Mouse (Mus musculus) spleen, adult 2 months (tissue): ENCODE data around the gene Wnt9a.
"Not testable (repeated sequence)": the region's sequence is repeated elsewhere in the genome, so short reads cannot be mapped to it uniquely, and the experiment has no call there.

ENCODE experiments used
- CTCF ChIP-seq: fragments of 200-500 bp; IDR thresholded peaks from 2 replicates; pipeline ENCODE4 v1.5.1; 2011; ENCODE audit warnings: mild to moderate bottlenecking, inconsistent platforms; ENCODE audit not compliant: insufficient read depth, insufficient read length, insufficient replicate concordance; ENCODE audit errors: extremely low read depth
- POLR2A ChIP-seq: fragments of 200-500 bp; IDR thresholded peaks from 2 replicates; pipeline ENCODE4 v1.6.1; 2011; ENCODE audit warnings: low read depth, low read length, inconsistent platforms

- TF ChIP-seq POLR2A, CTCF: not testable (repeated sequence)
Measured at GRCm38 (mm10) chr11:59367955-59368354, 61.2 kb downstream of the Wnt9a start.
